Mouse (Mus musculus) CH12.LX (cell line): ENCODE results near the gene Dstn. TPM values are rescaled to one million over a fixed set of nuclear protein-coding genes. Genes with fewer than 3 reads are reported as not detected.

ENCODE experiments used
- DNase-seq: peaks from one replicate; pipeline ENCODE4 v3.0.0-alpha.2; 2013; ENCODE audit errors: extremely low read depth
- H3K27ac ChIP-seq: 2 replicates; pipeline ENCODE4 v1.5.1; 2012; ENCODE audit warnings: low read depth, mild to moderate bottlenecking, control low read depth, moderate library complexity; ENCODE audit not compliant: insufficient read depth
- H3K27me3 ChIP-seq: replicated peaks from 2 replicates; pipeline ENCODE3; 2012; ENCODE audit warnings: inconsistent platforms
- H3K36me3 ChIP-seq, 2 experiments: replicated peaks in 1 of 2; 2 replicates each; pipeline versions ENCODE3 to v1.6.1; 2012; ENCODE audit warnings: inconsistent platforms in 1 of 2, low read length in 1 of 2, mild to moderate bottlenecking in 1 of 2, mixed read lengths in 1 of 2, moderate library complexity in 1 of 2; ENCODE audit not compliant: control insufficient read depth in 1 of 2, insufficient read depth in 1 of 2
- H3K4me1 ChIP-seq, 2 experiments: 2 replicates each; pipeline ENCODE4 v1.6.1; 2012; ENCODE audit warnings: inconsistent platforms in 1 of 2, moderate library complexity in 1 of 2; ENCODE audit not compliant: insufficient read depth in 2 of 2, control insufficient read depth in 1 of 2
- H3K4me2 ChIP-seq: 2 replicates; pipeline ENCODE4 v1.6.1; 2012; ENCODE audit warnings: low read depth, mild to moderate bottlenecking, control low read depth; ENCODE audit not compliant: poor library complexity, insufficient read depth, severe bottlenecking
- H3K4me3 ChIP-seq, 3 experiments: fragments of 150-350 bp in 1 of 3; sonication (generic) in 1 of 3; replicated peaks in 1 of 3; 2 replicates each; pipeline versions ENCODE3 to v1.5.1; 2011 to 2012; ENCODE audit warnings: low read depth in 2 of 3, low read length in 2 of 3, mild to moderate bottlenecking in 2 of 3, moderate library complexity in 2 of 3, control low read depth in 1 of 3, improper control_type of control experiment in 1 of 3, inconsistent platforms in 1 of 3, mixed read lengths in 1 of 3; ENCODE audit not compliant: poor library complexity in 1 of 3
- H3K79me2 ChIP-seq: replicated peaks from 2 replicates; pipeline ENCODE4 v1.6.1; 2012; ENCODE audit warnings: mild to moderate bottlenecking, moderate library complexity; ENCODE audit not compliant: control insufficient read depth, poor library complexity, insufficient read depth, severe bottlenecking; ENCODE audit errors: extremely low read depth
- H3K9ac ChIP-seq: 2 replicates; pipeline ENCODE4 v1.6.1; 2012; ENCODE audit warnings: low read depth, mild to moderate bottlenecking, control low read depth, moderate library complexity; ENCODE audit not compliant: insufficient read depth
- H3K9me3 ChIP-seq: replicated peaks from 2 replicates; pipeline ENCODE3; 2012; ENCODE audit warnings: low read length, inconsistent platforms, mixed read lengths
- BHLHE40 ChIP-seq: IDR thresholded peaks from 2 replicates; pipeline ENCODE4 v1.6.1; 2011; ENCODE audit warnings: mild to moderate bottlenecking, low read depth, low read length, improper control_type of control experiment
- CHD2 ChIP-seq: IDR thresholded peaks from 2 replicates; pipeline ENCODE4 v1.6.1; 2011; ENCODE audit warnings: low read length, improper control_type of control experiment
- CTCF ChIP-seq, 2 experiments: IDR thresholded peaks in 1 of 2; conservative IDR thresholded peaks in 1 of 2; 2 replicates each; pipeline ENCODE4 v1.5.1; 2011 to 2012; ENCODE audit warnings: low read depth in 2 of 2, low read length in 2 of 2, improper control_type of control experiment in 1 of 2, inconsistent platforms in 1 of 2, mild to moderate bottlenecking in 1 of 2, moderate library complexity in 1 of 2
- EP300 ChIP-seq: IDR thresholded peaks from 2 replicates; pipeline ENCODE4 v1.6.1; 2011; ENCODE audit warnings: low read length, improper control_type of control experiment
- HCFC1 ChIP-seq: IDR thresholded peaks from 2 replicates; pipeline ENCODE4 v1.6.1; 2012; ENCODE audit warnings: low read depth, mild to moderate bottlenecking, inconsistent platforms, low read length, improper control_type of control experiment
- IRF4 ChIP-seq: IDR thresholded peaks from 2 replicates; pipeline ENCODE4 v1.6.1; 2014; ENCODE audit warnings: low read depth, mild to moderate bottlenecking, inconsistent platforms, low read length, improper control_type of control experiment
- JUND ChIP-seq: conservative IDR thresholded peaks from 2 replicates; pipeline ENCODE4 v1.6.1; 2011; ENCODE audit warnings: low read depth, low read length, improper control_type of control experiment
- MAFK ChIP-seq: IDR thresholded peaks from 2 replicates; pipeline ENCODE4 v1.6.1; 2011; ENCODE audit warnings: low read length, improper control_type of control experiment; ENCODE audit not compliant: insufficient replicate concordance
- MAZ ChIP-seq: IDR thresholded peaks from 2 replicates; pipeline ENCODE4 v1.6.1; 2012; ENCODE audit warnings: low read depth, mild to moderate bottlenecking, inconsistent platforms, low read length, improper control_type of control experiment, moderate library complexity
- MEF2A ChIP-seq: IDR thresholded peaks from 2 replicates; pipeline ENCODE4 v1.6.1; 2014; ENCODE audit warnings: low read depth, mild to moderate bottlenecking, inconsistent platforms, low read length, improper control_type of control experiment, borderline replicate concordance
- MYC ChIP-seq: IDR thresholded peaks from 2 replicates; pipeline ENCODE4 v1.6.1; 2011; ENCODE audit warnings: low read depth, mild to moderate bottlenecking, improper control_type of control experiment, low read length
- POLR2A ChIP-seq: IDR thresholded peaks from 2 replicates; pipeline ENCODE4 v1.6.1; 2011; ENCODE audit warnings: low read depth, mild to moderate bottlenecking, improper control_type of control experiment, low read length
- POLR2AphosphoS2 ChIP-seq: IDR thresholded peaks from 2 replicates; pipeline ENCODE4 v1.6.1; 2011; ENCODE audit warnings: low read depth, low read length, improper control_type of control experiment
- SIN3A ChIP-seq: IDR thresholded peaks from 2 replicates; pipeline ENCODE4 v1.6.1; 2012; ENCODE audit warnings: low read length, improper control_type of control experiment, inconsistent platforms
- ZNF384 ChIP-seq: IDR thresholded peaks from 2 replicates; pipeline ENCODE4 v1.6.1; 2012; ENCODE audit warnings: low read depth, low read length, improper control_type of control experiment, inconsistent platforms
- dilution Hi-C: fragments of 300-500 bp; cut with MboI; formaldehyde crosslinking; loops from 2 replicates; pipeline ENCODE4 v1.14.3; 2020; ENCODE audit warnings: low sequenced_read_pairs; ENCODE audit not compliant: extremely low pct_unique_long_range_greater_than_20kb, extremely low pct_ligation_motif_present
- in situ Hi-C: fragments of 300-500 bp; cut with MboI; formaldehyde crosslinking; loops from 3 replicates; pipeline ENCODE4 v1.14.3; 2019; ENCODE audit warnings: low sequenced_read_pairs, low pct_ligation_motif_present, low pct_unique_long_range_greater_than_20kb, mixed read lengths
- polyA plus RNA-seq: library from polyadenylated mRNA; unstranded; fragments of >175 nt; gene quantifications from 2 replicates; pipeline ENCODE4 v1.2.1, GENCODE M21; 2012; ENCODE audit warnings: low read depth; ENCODE audit not compliant: insufficient read length
- total RNA-seq, 2 experiments: library from RNA; depleted of rRNA; stranded (reverse); fragments of 300-350 nt in 1 of 2; fragments of >200 nt in 1 of 2; gene quantifications; 2 replicates each; pipeline ENCODE4 v1.2.3; 2012 to 2014

The Dstn gene
- total and polyA plus RNA-seq, 3 experiments, result 68.9 to 266 (median 151) TPM

- dilution Hi-C loops (no loop called here), in situ Hi-C loops (no loop called here)
- Histone ChIP-seq H3K27me3 (no peaks in the 10 kb centered on the region), H3K9me3 (peaks cover 3% of the 10 kb centered on the region), H3K27ac (no peak overlapping the region), H3K4me1 (no peaks in the 10 kb centered on the region), H3K9ac (no peak overlapping the region), H3K36me3 (peaks cover 68 to 79% of the 10 kb centered on the region in 2 experiments), H3K4me2 (no peak overlapping the region), H3K79me2 (no peaks in the 10 kb centered on the region), H3K4me3 (no peak overlapping the region)
- TF ChIP-seq JUND (no peak), EP300 (no peak), CTCF (conservative IDR thresholded peaks at IDR 0.05 in 1 of 2, IDR thresholded peaks at IDR 0.05 in 1 of 2; ENCODE audit: low read depth in 2 of 2, low read length in 2 of 2) (peak in 1 of 2 experiments; percentile 22; a peak in 2 of 4 replicates), SIN3A (no peak), MEF2A (no peak)
- no peak for DNase-seq
Measured at GRCm38 (mm10) chr2:143963318-143963717, 48.2 kb downstream of the Dstn start.

DNA sequence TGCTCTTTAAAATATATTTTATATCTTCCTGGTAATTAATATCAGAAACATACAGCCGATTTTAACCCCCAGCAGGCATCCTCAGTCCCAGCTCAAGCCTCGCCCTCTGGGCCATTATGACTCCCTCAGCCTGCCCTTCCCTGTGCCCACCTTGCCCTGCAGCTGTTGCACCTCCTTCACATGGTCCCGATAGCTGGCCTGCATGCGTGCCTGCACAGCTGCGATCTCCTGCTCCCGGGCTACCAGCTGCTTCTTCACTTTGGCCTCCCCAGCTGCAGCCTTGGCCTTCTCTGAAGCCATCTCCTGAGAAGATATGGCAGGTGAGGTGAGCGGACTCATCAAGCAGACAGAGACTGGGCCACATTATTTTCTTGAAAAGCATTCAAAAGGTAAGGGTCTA, 54.1 kb downstream of the Dstn start:
- Histone ChIP-seq H3K27me3 (no peaks in the 10 kb centered on the region), H3K36me3 (peaks cover 78 to 99% of the 10 kb centered on the region in 2 experiments), H3K4me3 (no peak overlapping the region), H3K9ac (no peak overlapping the region)
- no peak for DNase-seq
- in situ Hi-C loops, result no loop called here
- TF ChIP-seq MAFK, result no peak
- TF ChIP-seq CHD2, result no peak
- TF ChIP-seq JUND, result no peak
- no peak for TF ChIP-seq CTCF (conservative IDR thresholded peaks at IDR 0.05 in 1 of 2, IDR thresholded peaks at IDR 0.05 in 1 of 2; ENCODE audit: low read depth in 2 of 2, low read length in 2 of 2)
- TF ChIP-seq HCFC1, result no peak
- TF ChIP-seq MYC, result no peak
- no peak for TF ChIP-seq BHLHE40
- TF ChIP-seq IRF4, result no peak
- no peak for TF ChIP-seq POLR2A
- TF ChIP-seq POLR2AphosphoS2, result no peak
- TF ChIP-seq SIN3A, result no peak
- TF ChIP-seq MAZ, result no peak
- TF ChIP-seq ZNF384, result no peak
- TF ChIP-seq, all 38 proteins: peak for 0
- Histone ChIP-seq H3K79me2 (no peaks in the 10 kb centered on the region), H3K9me3 (no peaks in the 10 kb centered on the region), H3K27ac (no peak overlapping the region), H3K4me2 (no peak overlapping the region), H3K4me1 (peaks cover 0 to 6% of the 10 kb centered on the region in 2 experiments; a peak in 2 of 4 replicates)
- dilution Hi-C loops, result no loop called here
